Mouse (Mus musculus) ES-Bruce4 (cell line): ENCODE measurements at regions not wholly inside any gene's neighbourhood (a gene's known extent, or its start where the extent isn't known, plus 50 kb on each side); places are given as distances from the start of the nearest gene placed in this dataset.
"Not testable (repeated sequence)": the region's sequence is repeated elsewhere in the genome, so short reads cannot be mapped to it uniquely, and the experiment has no call there.

ENCODE experiments used
- H3K27ac ChIP-seq: 2 replicates; pipeline ENCODE4 v1.5.1; 2012; ENCODE audit warnings: low read length, inconsistent platforms; ENCODE audit not compliant: insufficient read depth
- H3K27me3 ChIP-seq: 2 replicates; pipeline ENCODE4 v1.6.1; 2012; ENCODE audit warnings: mild to moderate bottlenecking, low read length, inconsistent platforms; ENCODE audit not compliant: control insufficient read depth, poor library complexity, insufficient read depth, severe bottlenecking
- H3K36me3 ChIP-seq: 2 replicates; pipeline ENCODE4 v1.6.1; 2012; ENCODE audit warnings: inconsistent platforms, mild to moderate bottlenecking, low read length, moderate library complexity; ENCODE audit not compliant: control insufficient read depth, poor library complexity, insufficient read depth, severe bottlenecking
- H3K4me1 ChIP-seq: one replicate; pipeline ENCODE4 v1.8.1; 2011; ENCODE audit warnings: low read length; ENCODE audit not compliant: control insufficient read depth, insufficient read depth
- H3K4me3 ChIP-seq: 2 replicates; pipeline ENCODE4 v1.5.1; 2011; ENCODE audit warnings: low read depth, mild to moderate bottlenecking, low read length
- H3K9ac ChIP-seq: 2 replicates; pipeline ENCODE4 v1.6.1; 2012; ENCODE audit warnings: low read depth, mild to moderate bottlenecking, inconsistent platforms; ENCODE audit not compliant: poor library complexity, severe bottlenecking
- H3K9me3 ChIP-seq: replicated peaks from 2 replicates; pipeline ENCODE4 v1.6.1; 2012; ENCODE audit warnings: mild to moderate bottlenecking, low read length, inconsistent platforms; ENCODE audit not compliant: control insufficient read depth, poor library complexity, insufficient read depth, severe bottlenecking
- CTCF ChIP-seq: IDR thresholded peaks from one replicate; pipeline ENCODE4 v1.8.1; 2011; ENCODE audit warnings: low read depth, low read length
- EP300 ChIP-seq: IDR thresholded peaks from 2 replicates; pipeline ENCODE4 v1.6.1; 2011; ENCODE audit warnings: low read depth, low read length; ENCODE audit not compliant: insufficient read depth
- POLR2A ChIP-seq: IDR thresholded peaks from one replicate; pipeline ENCODE4 v1.8.1; 2011; ENCODE audit warnings: low read length; ENCODE audit not compliant: insufficient read depth

- H3K27ac ChIP-seq: no peak overlapping the region
- no peaks in the 10 kb centered on the region for H3K36me3 ChIP-seq
- no peak for TF ChIP-seq CTCF
- TF ChIP-seq POLR2A: no peak
- TF ChIP-seq EP300: no peak
- no peak overlapping the region for H3K4me3 ChIP-seq
- H3K4me1 ChIP-seq: peaks cover 3% of the 10 kb centered on the region
- no peak overlapping the region for H3K9ac ChIP-seq
- no peaks in the 10 kb centered on the region for H3K27me3 ChIP-seq
- H3K9me3 ChIP-seq: no peaks in the 10 kb centered on the region
These were observed 208.9 kb upstream of the Lrfn2 start for GRCm38 (mm10) chr17:48723286-48723685.

- Histone ChIP-seq H3K27ac (no peak overlapping the region), H3K4me1 (peaks cover 3% of the 10 kb centered on the region), H3K9ac (no peak overlapping the region), H3K9me3 (no peaks in the 10 kb centered on the region), H3K36me3 (no peaks in the 10 kb centered on the region), H3K27me3 (no peaks in the 10 kb centered on the region), H3K4me3 (no peak overlapping the region)
- TF ChIP-seq POLR2A (no peak), EP300 (no peak), CTCF (no peak)
These were observed 207.6 kb upstream of the Lrfn2 start for GRCm38 (mm10) chr17:48724513-48725112.

- H3K4me1 ChIP-seq: peaks cover 3% of the 10 kb centered on the region
- H3K36me3 ChIP-seq: no peaks in the 10 kb centered on the region
- no peak overlapping the region for H3K4me3 ChIP-seq
- H3K9me3 ChIP-seq: no peaks in the 10 kb centered on the region
- H3K27ac ChIP-seq: no peak overlapping the region
- no peak for TF ChIP-seq CTCF
- TF ChIP-seq POLR2A: no peak
- TF ChIP-seq EP300: no peak
- H3K27me3 ChIP-seq: no peaks in the 10 kb centered on the region
- H3K9ac ChIP-seq: no peak overlapping the region
These were observed 205.7 kb upstream of the Lrfn2 start for GRCm38 (mm10) chr17:48726460-48726859.

GRCm38 (mm10) chr17:48733801-48734200 is 198.4 kb upstream of the Lrfn2 start:
- Histone ChIP-seq H3K4me1 (no peaks in the 10 kb centered on the region), H3K9ac (no peak overlapping the region), H3K36me3 (no peaks in the 10 kb centered on the region), H3K9me3 (no peaks in the 10 kb centered on the region), H3K4me3 (no peak overlapping the region), H3K27me3 (no peaks in the 10 kb centered on the region), H3K27ac (no peak overlapping the region)
- TF ChIP-seq POLR2A (no peak), EP300 (no peak), CTCF (no peak)

GRCm38 (mm10) chr17:48737181-48737580 is 195.0 kb upstream of the Lrfn2 start:
- not testable (repeated sequence) for H3K4me1 ChIP-seq, H3K27me3 ChIP-seq, H3K36me3 ChIP-seq, H3K9me3 ChIP-seq, H3K4me3 ChIP-seq, H3K9ac ChIP-seq, H3K27ac ChIP-seq

GRCm38 (mm10) chr17:48738708-48739107 is 193.5 kb upstream of the Lrfn2 start:
- Histone ChIP-seq H3K4me3 (no peak overlapping the region), H3K9ac (no peak overlapping the region), H3K27ac (no peak overlapping the region), H3K36me3 (no peaks in the 10 kb centered on the region), H3K9me3 (no peaks in the 10 kb centered on the region), H3K4me1 (no peaks in the 10 kb centered on the region), H3K27me3 (no peaks in the 10 kb centered on the region)
- TF ChIP-seq POLR2A (no peak), EP300 (no peak), CTCF (no peak)
